Mouse (Mus musculus): ENCODE data around the gene Nrxn1.

Nrxn1 gene

DNA sequence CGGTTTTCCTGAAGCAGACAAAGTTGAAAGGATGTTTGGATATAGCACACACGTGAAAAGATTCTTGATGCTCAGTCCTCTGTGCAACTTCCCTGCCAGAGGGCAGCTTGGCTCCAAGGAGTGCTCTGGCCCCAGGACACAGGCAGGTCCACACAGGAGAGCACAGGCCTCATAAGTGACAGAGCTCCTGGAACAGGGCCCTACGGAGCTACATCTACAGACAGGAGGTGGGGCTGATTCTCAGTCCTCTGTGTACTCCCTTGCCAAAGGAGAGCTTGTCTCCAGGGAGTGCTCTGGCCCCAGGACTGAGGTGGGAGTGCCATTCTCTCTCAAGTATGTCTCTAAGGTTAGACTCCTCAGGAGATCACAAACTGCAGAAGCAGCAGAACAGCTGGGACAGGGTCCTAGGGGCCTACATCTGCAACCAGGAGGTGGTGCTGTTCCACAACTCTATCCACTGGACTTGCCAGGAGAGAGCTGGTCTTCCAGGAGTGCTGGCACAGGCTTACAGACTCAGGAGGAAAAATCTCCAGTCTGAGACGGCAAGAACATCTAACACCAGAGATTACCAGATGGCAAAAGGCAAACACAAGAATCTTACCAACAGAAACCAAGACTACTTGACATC is 129.9 kb downstream of the Nrxn1 start:
- DNase-seq (ENCODE audit: low spot score in 2 of 2), result no peak

DNA sequence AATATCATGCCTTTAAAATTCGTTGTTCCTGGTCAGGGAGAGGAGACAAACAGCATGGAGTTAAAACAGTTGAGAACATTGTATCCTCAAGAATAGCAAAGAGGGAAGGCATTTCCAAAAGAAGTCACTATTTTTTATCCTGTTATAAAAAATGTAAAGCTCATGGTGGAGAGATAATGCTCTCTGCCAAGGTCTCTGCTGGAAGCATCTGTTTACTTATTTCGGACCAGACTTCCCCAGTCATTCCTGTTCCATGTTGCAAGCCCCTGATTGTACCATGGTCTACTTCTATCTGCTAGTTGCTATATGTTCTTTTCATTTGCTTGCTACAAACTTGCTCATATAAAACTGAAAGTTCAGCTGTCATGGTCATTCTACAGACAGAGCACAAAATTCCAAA is 137.7 kb downstream of the Nrxn1 start:
- no peak for DNase-seq (ENCODE audit: low spot score in 2 of 2)

DNA sequence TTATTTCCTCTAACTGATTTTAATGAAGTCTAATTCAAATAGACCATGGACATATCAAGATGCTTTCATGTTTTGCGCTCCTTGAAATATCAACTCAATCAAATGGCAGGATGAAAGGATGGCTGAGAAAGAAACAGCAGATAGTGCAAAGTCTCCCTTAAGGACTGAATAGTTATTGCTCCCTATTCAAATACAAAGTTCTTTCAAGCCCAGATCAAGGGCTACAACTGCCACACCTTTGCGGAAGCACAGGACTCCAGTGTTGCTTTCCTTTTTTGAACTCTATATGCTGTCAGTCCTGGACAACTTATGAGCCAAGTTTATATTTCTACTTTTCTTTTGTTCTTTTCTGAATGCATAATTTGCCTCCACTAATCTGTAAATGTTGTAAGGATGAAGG is 157.9 kb downstream of the Nrxn1 start:
- DNase-seq (ENCODE audit: low spot score in 2 of 2), result no peak

DNA sequence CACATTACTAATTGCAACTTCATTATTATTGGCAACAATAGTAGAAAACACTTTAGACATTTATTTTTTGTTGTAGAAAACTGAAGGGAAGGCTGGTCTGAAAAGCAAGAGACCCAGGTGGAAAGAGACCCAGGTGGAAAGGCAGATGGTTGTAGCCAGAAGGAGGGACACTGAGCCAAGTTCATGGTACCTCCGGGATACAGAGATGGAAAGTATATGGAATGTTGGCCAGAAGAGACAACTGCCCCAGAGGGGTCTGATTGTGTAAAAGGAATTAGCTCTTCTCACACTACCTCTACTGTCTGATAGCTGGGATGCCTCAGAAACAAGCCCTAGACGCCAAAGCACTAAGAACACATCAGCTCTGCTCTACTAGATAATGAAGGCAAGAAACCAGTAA is 179.6 kb downstream of the Nrxn1 start:
- DNase-seq (ENCODE audit: low spot score in 2 of 2), result no peak

DNA sequence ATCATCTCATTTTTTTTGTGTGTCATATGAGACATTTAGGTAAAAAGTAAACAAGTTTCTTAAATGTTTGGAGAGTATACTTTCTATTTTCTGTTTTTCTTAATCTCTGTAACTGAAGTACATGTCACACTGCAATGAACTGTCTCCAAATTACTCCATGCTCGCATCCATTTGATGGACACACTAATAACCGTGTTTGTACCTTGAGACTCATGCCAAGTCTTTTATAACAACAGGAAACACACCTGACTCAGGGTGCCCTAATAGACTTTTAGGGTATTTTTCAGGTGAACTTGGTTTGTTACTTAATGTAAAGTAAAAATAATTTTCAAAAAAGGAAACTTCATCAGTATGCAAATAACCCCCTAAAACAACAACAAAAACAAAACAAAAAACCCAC is 180.1 kb downstream of the Nrxn1 start:
- DNase-seq (ENCODE audit: low spot score in 2 of 2), result no peak

DNA sequence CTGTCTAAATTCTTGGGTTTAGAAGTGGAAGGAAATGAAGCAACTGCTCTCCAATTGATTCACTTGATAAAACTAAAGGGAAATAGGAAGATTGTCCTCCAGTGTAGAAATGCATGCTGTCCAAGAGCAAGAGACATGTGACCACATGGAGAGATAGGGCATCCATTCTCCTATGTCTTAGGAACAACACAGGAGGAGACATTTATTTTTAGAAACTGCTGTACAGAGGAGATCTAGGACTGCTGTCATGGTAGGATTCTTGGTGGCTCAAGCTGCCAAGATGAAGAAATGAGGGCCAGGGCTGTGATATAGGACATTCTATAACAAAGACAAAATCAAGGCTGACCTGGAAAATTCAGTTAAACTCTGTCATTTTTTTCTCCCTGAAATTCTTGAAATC is 180.5 kb downstream of the Nrxn1 start:
- DNase-seq (ENCODE audit: low spot score in 2 of 2), result no peak

DNA sequence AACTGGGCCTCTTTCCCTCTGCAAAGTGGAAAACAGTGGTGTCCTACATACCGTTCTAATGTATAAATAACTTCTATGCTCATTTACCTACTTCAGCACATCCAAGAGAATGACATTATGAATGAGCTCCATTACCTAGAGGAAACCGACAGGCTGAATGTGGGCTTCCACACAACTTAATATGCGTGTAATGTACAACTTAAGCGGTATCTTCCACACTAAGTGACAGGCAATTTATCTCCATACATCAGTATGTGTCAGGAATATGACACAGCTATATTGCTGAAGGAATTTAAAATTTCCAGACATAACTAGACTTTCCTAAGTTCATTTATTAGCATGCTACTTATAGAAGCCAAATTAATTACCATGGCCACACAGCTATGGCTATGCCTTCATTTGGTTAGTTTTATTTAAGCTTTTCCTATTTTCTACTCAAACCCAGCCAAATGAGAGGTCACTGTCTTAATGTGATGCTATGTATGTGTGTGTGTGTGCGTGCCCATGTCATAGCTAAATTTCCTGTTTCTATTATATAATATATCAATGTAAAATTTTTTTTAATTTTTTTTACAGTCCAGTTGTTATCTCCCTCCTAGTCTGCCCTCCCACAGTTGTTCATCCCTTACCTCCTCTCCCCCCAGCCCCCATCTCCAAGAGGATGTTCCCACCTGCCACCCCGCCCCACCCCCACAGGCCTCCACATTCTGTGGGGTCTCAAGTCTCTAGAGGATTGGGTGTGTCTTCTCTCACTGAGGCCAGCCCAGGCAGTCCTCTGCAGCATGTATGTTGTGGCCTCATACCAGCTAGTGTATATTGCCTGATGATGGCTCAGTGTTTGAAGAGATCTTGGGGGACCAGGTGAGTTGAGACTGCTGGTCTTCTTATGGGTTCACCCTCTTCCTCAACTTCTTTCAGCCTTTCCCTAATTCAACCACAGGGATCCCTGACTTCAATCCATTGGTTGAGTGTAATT is 186.5 kb downstream of the Nrxn1 start:
- DNase-seq (ENCODE audit: low spot score in 2 of 2), result no peak

DNA sequence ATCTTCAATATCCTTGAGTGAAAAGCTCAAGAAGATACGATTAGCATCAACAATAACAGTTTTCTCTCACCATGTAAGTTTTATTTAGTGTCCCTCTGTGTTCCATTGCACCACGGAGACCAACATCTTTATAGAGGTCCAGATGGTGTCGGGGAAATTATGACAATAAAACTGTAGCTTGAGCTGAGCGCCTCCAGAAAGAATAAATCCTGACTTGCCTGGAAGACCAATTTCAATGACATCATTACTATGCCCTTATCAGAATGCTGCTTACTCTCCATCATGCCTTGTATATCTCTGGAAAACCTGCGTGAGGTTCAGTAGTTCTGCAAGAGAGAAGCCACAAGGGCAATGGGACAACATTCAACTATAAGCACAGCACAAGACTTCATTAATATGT is 187.7 kb downstream of the Nrxn1 start:
- DNase-seq (ENCODE audit: low spot score in 2 of 2), result no peak

DNA sequence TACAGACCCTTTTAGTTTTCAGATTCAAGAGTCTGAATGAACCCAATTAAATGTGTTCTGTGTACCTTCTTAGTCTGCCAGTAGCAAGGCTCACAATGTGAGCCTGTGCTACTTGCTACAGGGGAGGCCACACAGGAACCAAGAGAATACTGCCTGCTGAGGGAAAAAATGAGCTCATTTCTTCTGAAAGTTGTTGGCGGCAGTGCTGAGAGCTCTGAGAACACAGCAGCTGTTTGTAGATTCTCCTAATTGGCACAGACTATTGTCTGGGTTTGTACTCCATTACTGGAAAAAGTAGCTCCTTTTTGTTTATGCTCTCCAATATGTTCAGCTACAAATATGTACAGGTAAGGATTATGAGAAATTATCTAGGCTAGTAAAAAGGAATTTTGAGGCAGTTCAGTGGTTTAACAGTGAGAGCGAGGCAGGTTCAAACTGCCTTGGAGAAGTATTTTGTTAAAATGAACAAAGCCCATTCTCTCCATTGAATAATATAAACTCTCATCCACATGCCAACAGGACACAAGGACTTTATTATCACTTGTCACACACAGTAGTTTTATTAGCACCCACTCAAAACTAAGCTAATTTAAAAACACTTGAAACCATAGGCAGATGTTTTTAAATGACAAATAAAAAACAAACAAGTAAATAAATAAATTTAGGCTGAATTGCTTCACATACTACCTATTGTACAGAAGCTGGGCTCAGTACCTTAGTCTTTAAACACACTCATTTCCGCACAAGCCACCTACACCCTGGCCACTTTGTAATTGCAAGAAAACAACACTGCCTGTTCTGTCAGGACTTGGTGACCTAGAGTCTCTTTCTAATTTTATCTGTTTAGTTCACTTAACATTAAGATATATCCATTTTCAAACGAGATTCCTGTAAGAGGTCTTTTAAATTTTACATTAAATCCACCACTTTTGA is 200.3 kb downstream of the Nrxn1 start:
- no peak for DNase-seq (ENCODE audit: low spot score in 2 of 2)

DNA sequence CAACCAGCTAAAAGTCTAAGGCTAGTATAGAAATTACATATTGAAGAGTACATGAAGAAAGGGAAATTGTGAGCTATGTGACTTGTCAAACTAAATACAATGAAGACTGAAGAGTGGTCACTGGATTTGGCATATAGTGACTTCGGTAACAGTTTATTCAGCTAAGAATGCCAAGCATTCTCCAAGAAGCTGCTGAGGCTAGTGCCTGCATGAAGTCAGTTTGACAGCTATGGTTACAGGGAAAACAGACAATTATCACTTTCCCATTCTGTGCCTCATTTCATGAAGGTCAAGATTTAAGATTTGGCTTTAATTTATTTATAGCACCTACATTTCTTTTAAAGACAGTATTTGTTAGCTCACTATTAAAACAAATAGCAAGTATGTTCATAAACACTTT is 201.2 kb downstream of the Nrxn1 start:
- DNase-seq (ENCODE audit: low spot score in 2 of 2), result no peak

DNA sequence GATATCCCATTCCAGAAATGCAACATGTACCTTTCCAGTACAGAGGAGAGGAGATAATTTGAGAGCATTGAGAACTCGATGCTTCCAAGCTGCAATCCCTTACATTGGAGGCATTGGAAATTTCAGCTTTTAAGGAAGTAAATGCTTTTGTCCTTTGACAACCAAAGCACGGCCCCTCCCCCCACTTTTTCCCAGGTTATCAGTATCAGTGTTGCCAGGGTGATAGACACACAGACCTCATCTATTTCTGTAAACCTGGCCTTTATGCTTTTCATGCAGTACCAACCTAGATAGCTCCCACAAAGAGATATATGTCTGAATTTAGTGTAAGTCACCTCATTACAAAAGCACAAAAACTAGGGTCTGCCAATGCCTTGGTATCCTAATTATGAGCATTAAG is 235.6 kb downstream of the Nrxn1 start:
- no peak for DNase-seq (ENCODE audit: low spot score in 2 of 2)

DNA sequence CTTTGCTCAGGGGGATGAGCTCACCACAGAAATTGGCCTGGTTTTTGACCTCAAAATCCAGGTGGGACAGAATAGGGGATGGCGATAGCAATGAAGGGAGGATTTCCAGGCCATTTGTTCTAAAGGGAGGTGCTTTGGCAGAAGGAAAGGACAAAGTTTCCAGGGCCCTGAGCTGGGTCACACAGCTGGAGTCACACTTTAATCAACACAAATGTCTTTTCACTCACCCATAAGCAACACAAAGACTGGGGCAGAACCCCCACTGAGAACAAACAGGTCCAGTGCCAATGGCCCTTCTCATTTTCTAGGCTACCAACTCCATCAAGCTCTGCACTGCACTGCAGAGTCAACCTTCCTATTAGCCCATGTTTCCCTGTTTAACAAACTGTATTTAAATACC is 249.0 kb downstream of the Nrxn1 start:
- no peak for DNase-seq (ENCODE audit: low spot score in 2 of 2)

DNA sequence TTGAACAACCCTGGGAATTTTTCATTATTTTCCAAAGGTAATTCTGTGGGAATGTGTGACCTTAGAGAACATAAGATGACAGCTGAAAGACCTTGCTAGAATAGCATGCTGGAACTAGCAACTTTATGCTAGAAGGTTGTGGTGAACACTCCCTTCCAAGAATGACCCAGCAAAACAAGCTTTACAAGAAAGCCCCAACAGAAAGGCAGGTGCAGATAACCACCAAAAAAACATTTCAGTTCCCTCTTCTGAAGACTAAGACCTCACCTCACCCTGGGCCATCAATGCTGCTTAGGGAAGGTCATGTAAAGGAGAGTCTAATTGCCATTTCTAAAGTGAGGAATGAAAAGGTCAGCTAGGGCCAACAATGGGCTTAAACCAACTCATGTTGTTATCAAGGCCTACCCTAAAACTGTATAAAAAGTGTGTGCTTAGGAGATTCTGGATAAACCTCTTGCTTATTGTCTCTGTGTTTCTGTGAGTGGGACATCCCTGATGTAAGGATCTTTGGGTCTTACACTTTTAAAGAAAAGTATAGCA is 249.7 kb downstream of the Nrxn1 start:
- no peak for DNase-seq (ENCODE audit: low spot score in 2 of 2)

DNA sequence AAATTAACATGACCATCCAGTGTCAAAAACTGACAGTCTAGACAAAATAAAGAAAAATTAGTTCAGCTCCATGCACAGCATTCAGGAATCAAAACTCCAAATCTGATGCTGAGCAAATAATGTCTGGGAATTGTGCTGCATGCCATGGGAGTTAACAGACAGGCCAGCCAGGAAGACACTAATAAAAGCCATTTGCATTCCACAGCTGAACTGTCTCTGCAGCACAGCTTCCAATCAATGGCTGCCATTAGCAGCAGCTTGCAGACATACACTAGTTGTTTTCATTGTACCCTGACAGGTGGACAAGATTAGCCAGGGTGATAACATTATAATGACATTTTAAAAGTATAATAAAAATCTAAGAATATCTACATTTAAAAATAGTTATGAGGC is 255.9 kb downstream of the Nrxn1 start:
- DNase-seq (ENCODE audit: low spot score in 2 of 2), result no peak

DNA sequence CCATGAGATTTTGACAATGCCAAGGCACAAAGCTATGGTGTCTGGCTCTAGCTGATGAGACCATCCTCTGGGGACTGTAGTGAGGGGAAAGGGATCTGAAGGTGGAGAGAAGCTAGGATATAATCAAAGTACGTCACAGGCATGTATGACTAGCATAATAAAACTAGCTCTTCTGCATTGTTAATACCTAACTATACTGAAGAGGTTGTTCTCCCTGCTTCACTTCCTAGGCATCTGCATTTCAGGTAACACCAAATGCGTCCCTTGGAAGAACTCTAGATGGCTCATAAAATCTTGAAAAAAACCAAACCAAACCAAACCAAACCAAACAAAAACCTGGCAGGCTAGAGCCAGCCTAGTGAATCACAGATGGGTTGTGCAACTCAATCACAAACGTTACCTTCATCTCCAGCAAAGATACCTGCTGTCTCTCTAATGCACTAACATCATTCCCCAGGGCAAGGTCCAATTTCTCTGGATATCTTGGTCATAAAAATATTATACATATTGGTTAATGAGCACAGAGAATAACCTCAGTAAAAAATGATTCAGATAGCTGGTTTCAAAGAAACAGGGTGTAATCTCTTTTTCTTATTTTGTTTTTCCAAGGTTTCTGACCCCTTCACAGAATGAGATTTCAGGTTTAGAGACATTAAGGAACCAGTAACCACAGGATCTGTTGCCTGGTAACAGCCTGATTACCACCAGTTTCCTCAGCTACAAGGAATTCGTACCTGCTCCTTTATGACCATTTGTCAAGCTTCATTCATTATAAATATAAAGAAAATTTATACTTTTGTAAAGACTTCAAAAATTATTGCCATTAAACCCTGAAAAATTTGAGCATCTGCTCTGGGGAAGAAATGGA is 256.5 kb downstream of the Nrxn1 start:
- no peak for DNase-seq (ENCODE audit: low spot score in 2 of 2)

DNA sequence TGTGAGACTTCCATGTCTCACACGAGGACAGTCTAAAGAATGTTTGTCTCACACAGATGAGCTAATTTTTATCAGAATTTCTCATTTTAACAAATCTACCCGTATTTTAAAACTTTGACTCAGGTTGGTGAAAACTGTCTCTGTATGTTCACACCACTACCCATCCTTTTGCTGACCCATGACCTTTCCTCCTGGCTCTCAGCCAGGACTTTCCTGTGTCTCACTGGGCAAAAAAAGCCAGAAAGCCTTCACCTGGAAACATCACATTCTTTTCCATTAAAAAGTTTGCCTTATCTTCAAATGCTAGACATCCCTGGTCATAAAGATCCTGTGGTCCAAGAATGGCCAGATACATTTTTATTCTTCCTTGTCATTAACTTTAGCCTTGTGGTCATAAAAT is 274.5 kb downstream of the Nrxn1 start:
- DNase-seq (ENCODE audit: low spot score in 2 of 2), result no peak

DNA sequence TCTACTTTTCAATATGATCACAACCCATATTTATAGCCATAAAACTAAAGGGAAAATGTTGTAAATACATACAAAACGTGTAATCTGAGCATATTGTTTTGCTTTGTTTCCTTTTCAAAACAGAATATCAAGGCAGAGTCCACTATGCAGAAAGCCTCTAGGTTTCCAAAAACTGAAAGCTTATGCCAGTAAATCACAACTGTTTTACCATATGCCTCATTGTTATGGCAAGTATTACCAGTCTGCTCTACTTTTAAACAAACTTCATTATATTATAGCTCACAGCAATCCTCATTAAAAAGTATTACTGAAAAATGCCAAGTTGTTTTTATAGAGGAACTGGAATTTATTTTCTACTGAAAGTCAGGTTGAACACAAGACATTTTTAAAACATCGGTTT is 275.0 kb downstream of the Nrxn1 start:
- DNase-seq (ENCODE audit: low spot score in 2 of 2), result no peak

DNA sequence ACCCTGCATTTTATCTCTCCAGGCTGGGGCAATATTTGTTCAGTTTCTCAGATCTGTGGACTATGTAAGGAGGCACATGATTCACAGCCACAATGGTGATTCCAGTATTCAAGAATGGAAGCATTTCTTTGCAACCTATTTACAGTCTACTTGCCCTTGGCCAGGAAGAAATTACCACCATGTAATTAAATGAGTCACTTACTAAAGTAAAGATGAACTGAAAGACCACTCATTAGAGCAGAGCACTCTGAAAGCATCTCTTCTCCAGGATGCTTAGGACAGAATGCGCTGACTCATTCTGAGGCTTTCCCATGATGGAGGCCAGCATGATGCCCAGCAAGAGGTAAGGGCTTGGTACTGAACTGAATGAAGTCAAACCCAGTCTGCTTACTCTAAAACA is 277.6 kb downstream of the Nrxn1 start:
- no peak for DNase-seq (ENCODE audit: low spot score in 2 of 2)

DNA sequence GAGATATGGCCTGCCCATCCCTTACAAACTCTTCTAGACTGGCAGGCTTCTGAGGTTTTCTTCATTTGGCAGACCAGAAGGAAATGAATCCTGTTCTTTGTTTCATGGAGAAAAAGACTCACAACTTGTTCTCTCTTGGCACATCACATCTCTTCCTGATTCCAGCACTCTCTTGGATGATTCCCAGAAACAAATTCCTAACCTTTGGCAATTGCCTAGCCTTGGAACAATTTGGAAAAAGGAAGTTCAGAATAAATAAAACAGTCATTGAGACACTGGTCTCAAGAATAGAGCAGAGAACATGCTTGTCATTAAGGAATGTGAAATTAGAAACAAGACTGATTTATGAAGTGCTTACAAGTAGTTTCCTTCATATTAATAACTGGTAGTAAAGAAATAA is 279.1 kb downstream of the Nrxn1 start:
- DNase-seq (ENCODE audit: low spot score in 2 of 2), result no peak

DNA sequence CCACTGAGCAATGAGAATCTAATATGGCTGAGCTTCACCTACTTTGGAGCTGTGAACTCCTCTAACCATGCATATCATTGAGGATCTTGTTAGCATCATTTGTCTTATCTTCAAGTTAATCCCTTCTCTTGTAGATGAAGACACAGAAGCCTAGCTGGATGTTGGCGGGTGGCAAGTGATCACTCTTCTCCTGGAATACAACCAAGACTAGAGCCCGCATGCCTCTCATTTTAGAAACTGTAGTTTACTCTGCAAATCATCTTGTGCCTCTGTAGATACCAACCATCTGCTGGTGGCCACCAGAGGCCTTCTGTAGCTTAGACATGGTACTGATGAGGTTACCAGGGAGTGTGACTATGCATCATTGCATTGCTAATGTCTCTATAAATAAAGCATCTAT is 280.4 kb downstream of the Nrxn1 start:
- DNase-seq (ENCODE audit: low spot score in 2 of 2), result no peak
